Mouse (Mus musculus) gonadal fat pad, adult 2 months (tissue): ENCODE measurements around the gene Sh3bp2. TPM values are rescaled to one million over a fixed set of nuclear protein-coding genes. Genes with fewer than 3 reads are reported as not detected.
A peak's percentile ranks its signal among the peaks of the same experiment; 100 is the strongest.

Experiments used
- DNase-seq: peaks from one replicate; pipeline ENCODE4 v3.0.0-alpha.2; 2012; ENCODE audit warnings: low read depth
- polyA plus RNA-seq: library from polyadenylated mRNA; depleted of rRNA; stranded (reverse); fragments of >200 nt; gene quantifications from 2 replicates; pipeline ENCODE4 v1.2.3, GENCODE M21; 2012

Sh3bp2 gene
- polyA plus RNA-seq, 1 experiment = 16.2 TPM

- no peak for DNase-seq
Measured at GRCm38 (mm10) chr5:34526477-34526775, 788 bp downstream of the Sh3bp2 start.

- DNase-seq = no peak
Measured at GRCm38 (mm10) chr5:34527352-34527751, 1.7 kb downstream of the Sh3bp2 start.

GRCm38 (mm10) chr5:34528724-34529123, 3.1 kb downstream of the Sh3bp2 start:
- peak; percentile 96 for DNase-seq

- DNase-seq = no peak
Measured at GRCm38 (mm10) chr5:34530116-34530515, 4.5 kb downstream of the Sh3bp2 start.

GRCm38 (mm10) chr5:34530687-34531086, 5.0 kb downstream of the Sh3bp2 start:
- DNase-seq = no peak

GRCm38 (mm10) chr5:34533066-34533465, 7.4 kb downstream of the Sh3bp2 start:
- DNase-seq = no peak

GRCm38 (mm10) chr5:34533820-34534219, 8.2 kb downstream of the Sh3bp2 start:
- DNase-seq = no peak

GRCm38 (mm10) chr5:34534776-34535581, 9.3 kb downstream of the Sh3bp2 start:
- DNase-seq = no peak

GRCm38 (mm10) chr5:34535831-34536230, 10.2 kb downstream of the Sh3bp2 start:
- no peak for DNase-seq

GRCm38 (mm10) chr5:34538079-34538478, 12.4 kb downstream of the Sh3bp2 start:
- no peak for DNase-seq

- DNase-seq = no peak
Measured at GRCm38 (mm10) chr5:34538527-34538926, 12.9 kb downstream of the Sh3bp2 start.

- no peak for DNase-seq
Measured at GRCm38 (mm10) chr5:34539121-34539520, 13.5 kb downstream of the Sh3bp2 start.

- no peak for DNase-seq
Measured at GRCm38 (mm10) chr5:34542166-34542565, 16.5 kb downstream of the Sh3bp2 start.

- no peak for DNase-seq
Measured at GRCm38 (mm10) chr5:34543114-34543513, 17.5 kb downstream of the Sh3bp2 start.

GRCm38 (mm10) chr5:34547410-34547809, 21.8 kb downstream of the Sh3bp2 start:
- no peak for DNase-seq

- DNase-seq = no peak
Measured at GRCm38 (mm10) chr5:34549135-34549482, 23.5 kb downstream of the Sh3bp2 start.

- DNase-seq = no peak
Measured at GRCm38 (mm10) chr5:34549483-34550221, 24.0 kb downstream of the Sh3bp2 start.

GRCm38 (mm10) chr5:34550251-34550650, 24.6 kb downstream of the Sh3bp2 start:
- DNase-seq = no peak

- no peak for DNase-seq
Measured at GRCm38 (mm10) chr5:34551821-34552220, 26.2 kb downstream of the Sh3bp2 start.

GRCm38 (mm10) chr5:34563854-34564253, 38.2 kb downstream of the Sh3bp2 start:
- DNase-seq = no peak

- DNase-seq = no peak
Measured at GRCm38 (mm10) chr5:34564291-34564690, 38.7 kb downstream of the Sh3bp2 start.

- peak; percentile 63 for DNase-seq
Measured at GRCm38 (mm10) chr5:34565545-34566283, 40.1 kb downstream of the Sh3bp2 start.

- DNase-seq = no peak
Measured at GRCm38 (mm10) chr5:34571551-34571950, 45.9 kb downstream of the Sh3bp2 start.
